Mouse (Mus musculus) liver, embryonic 14.5 days (tissue): ENCODE data around the gene Hoxb4.

ENCODE experiments used
- CTCF ChIP-seq: IDR thresholded peaks from 2 replicates; pipeline ENCODE4 v1.5.1; 2016; ENCODE audit warnings: antibody characterized with exemption, low read depth, control low read depth
- EP300 ChIP-seq: IDR thresholded peaks from 2 replicates; pipeline ENCODE4 v1.6.1; 2016; ENCODE audit warnings: antibody characterized with exemption, low read depth

DNA sequence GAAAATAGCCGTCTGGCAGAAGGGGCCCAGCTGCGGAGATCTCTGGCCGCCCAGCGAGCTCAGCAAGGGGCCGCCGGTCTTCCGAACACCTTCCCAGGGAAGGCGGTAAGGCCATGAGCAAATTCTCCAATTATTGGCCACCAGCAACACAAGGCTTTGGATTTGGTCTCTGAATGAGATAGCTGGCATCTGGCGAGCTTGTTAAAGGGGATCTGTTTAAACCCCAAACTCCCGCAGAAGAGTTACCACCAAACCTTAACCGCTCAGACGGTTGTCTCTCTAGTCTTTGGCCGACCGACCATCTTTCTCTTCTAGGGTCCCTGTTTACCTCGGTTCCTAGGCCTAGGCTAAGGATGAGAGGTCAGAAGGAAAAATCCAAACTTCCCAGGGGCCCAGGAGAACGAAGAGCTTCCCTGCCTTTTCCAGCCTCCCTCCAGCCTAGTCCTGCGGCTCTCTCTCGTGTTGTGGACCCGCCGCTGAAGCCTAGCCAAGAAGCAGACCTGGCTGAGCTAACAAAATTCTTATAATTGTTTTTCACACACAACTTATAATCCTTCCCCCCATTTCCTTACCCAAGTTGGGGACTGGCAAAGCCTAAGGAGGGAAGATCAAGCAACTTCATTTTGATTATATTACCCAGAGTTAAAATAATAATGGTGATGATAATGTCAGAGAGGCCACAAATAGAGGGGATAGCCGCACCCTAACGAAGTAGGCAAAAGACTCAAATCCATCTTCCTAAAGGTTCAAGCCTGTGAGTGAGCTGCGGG, 15.5 kb upstream of the Hoxb4 start:
- TF ChIP-seq CTCF (no peak), EP300 (no peak)
